Mouse (Mus musculus) intestine, embryonic 14.5 days (tissue): ENCODE results near the gene Tulp4. TPM values are rescaled to one million over a fixed set of nuclear protein-coding genes. Genes with fewer than 3 reads are reported as not detected.
"Not testable (repeated sequence)": the region's sequence is repeated elsewhere in the genome, so short reads cannot be mapped to it uniquely, and the experiment has no call there.

Source experiments
- ATAC-seq: fragments of 200-750 bp; cut with Nextera tagmentation; replicated peaks from 2 replicates; pipeline ENCODE4 v1.8.0; 2017; ENCODE audit warnings: low read depth, moderate number of reproducible peaks, moderate TSS enrichment, moderate library complexity; ENCODE audit not compliant: low FRiP score, low TSS enrichment
- DNase-seq: peaks from one replicate; pipeline ENCODE4 v3.0.0-alpha.2; 2018; ENCODE audit warnings: low spot score
- H3K27ac ChIP-seq: fragments of 300-500 bp; sonication (generic); 2 replicates; pipeline ENCODE4 v1.5.1; 2014; ENCODE audit warnings: low read depth, mild to moderate bottlenecking, control low read depth
- H3K27me3 ChIP-seq: fragments of 300-500 bp; sonication (generic); replicated peaks from 2 replicates; pipeline ENCODE4 v1.6.1; 2014; ENCODE audit warnings: low read length, control low read depth; ENCODE audit not compliant: control insufficient read depth, insufficient read depth
- H3K36me3 ChIP-seq: fragments of 300-500 bp; sonication (generic); 2 replicates; pipeline ENCODE4 v1.6.1; 2014; ENCODE audit warnings: low read length, control low read depth; ENCODE audit not compliant: control insufficient read depth, insufficient read depth
- H3K4me1 ChIP-seq: fragments of 300-500 bp; sonication (generic); replicated peaks from 2 replicates; pipeline ENCODE4 v1.6.1; 2014; ENCODE audit warnings: low read length, control low read depth, mixed read lengths; ENCODE audit not compliant: control insufficient read depth, insufficient read depth
- H3K4me2 ChIP-seq: fragments of 300-500 bp; sonication (generic); 2 replicates; pipeline ENCODE4 v1.6.1; 2014; ENCODE audit warnings: low read length
- H3K4me3 ChIP-seq: fragments of 300-500 bp; sonication (generic); 2 replicates; pipeline ENCODE4 v1.5.1; 2014; ENCODE audit warnings: low read depth, low read length, control low read depth, mixed read lengths
- H3K9ac ChIP-seq: fragments of 300-500 bp; sonication (generic); 2 replicates; pipeline ENCODE4 v1.6.1; 2014; ENCODE audit warnings: mild to moderate bottlenecking, low read length
- H3K9me3 ChIP-seq: fragments of 300-500 bp; sonication (generic); 2 replicates; pipeline ENCODE4 v1.6.1; 2016; ENCODE audit warnings: low read length, control low read depth; ENCODE audit not compliant: control insufficient read depth
- WGBS: fragments of 180-500 bp; shearing (Covaris S2); extraction: QIAGEN DNeasy Blood & Tissue Kit; methylation state at CpG from one replicate; pipeline ENCODE4 v1.1.7; 2014; 5-methylcytosine and 5-hydroxymethylcytosine counted together
- polyA plus RNA-seq: library from polyadenylated mRNA; unstranded; fragments of >200 nt; fragmentation: Nextera tagmentation; extraction: Ambion mirVana; gene quantifications from 2 replicates; pipeline ENCODE4 v1.2.1, GENCODE M21; 2014

The Tulp4 gene
- polyA plus RNA-seq, 1 experiment from 2014 or later, result 83.6 TPM

GRCm38 (mm10) chr17:6256400-6257069, 150.3 kb downstream of the Tulp4 start, which contains the start of gene Tmem181a:
Gene Tmem181a (plus strand): TSS chr17:6256860.
- peak; percentile 55; the same call in 1 of the 2 replicates for ATAC-seq
- H3K4me2 ChIP-seq, result peak within 1 kb of the TSS; percentile 20; the same call in 1 of the 2 replicates
- WGBS, result 2% methylated on average over 8 of the region's 51 CpGs
- H3K27me3 ChIP-seq, H3K36me3 ChIP-seq, H3K9me3 ChIP-seq, H3K27ac ChIP-seq, H3K4me3 ChIP-seq, H3K9ac ChIP-seq, DNase-seq, H3K4me1 ChIP-seq: not testable (repeated sequence)

GRCm38 (mm10) chr17:6257070-6257456, 150.8 kb downstream of the Tulp4 start:
- not testable (repeated sequence) for H3K36me3 ChIP-seq, H3K27me3 ChIP-seq, DNase-seq, H3K27ac ChIP-seq, H3K4me3 ChIP-seq, H3K9ac ChIP-seq, H3K9me3 ChIP-seq, H3K4me1 ChIP-seq, ATAC-seq
- H3K4me2 ChIP-seq, result peak overlapping the region; percentile 20; the same call in 1 of the 2 replicates
- 4% methylated on average over 7 of the region's 20 CpGs for WGBS

- Histone ChIP-seq H3K4me3 (peak overlapping the region; percentile 41), H3K4me2 (peak overlapping the region; percentile 53), H3K9ac (peak overlapping the region; percentile 52)
- not testable (repeated sequence) for H3K27ac ChIP-seq, H3K27me3 ChIP-seq, H3K4me1 ChIP-seq, H3K9me3 ChIP-seq, H3K36me3 ChIP-seq
- ATAC-seq, result peak; percentile 84
- under 1% methylated on average over 55 of the region's 84 CpGs for WGBS
- DNase-seq, result peak; percentile 73
Observed at GRCm38 (mm10) chr17:6269876-6270831, 163.9 kb downstream of the Tulp4 start.

- Histone ChIP-seq H3K4me2 (peak overlapping the region; percentile 53), H3K4me3 (peak overlapping the region; percentile 41), H3K9ac (peak overlapping the region; percentile 52)
- H3K4me1 ChIP-seq, H3K36me3 ChIP-seq, H3K27me3 ChIP-seq, H3K27ac ChIP-seq, H3K9me3 ChIP-seq: not testable (repeated sequence)
- 0% methylated on average over 25 of the region's 25 CpGs for WGBS
- DNase-seq (peak; percentile 62), ATAC-seq (peak; percentile 24; the same call in 1 of the 2 replicates)
Observed at GRCm38 (mm10) chr17:6270840-6271239, 164.6 kb downstream of the Tulp4 start.

GRCm38 (mm10) chr17:6271970-6272369, 165.7 kb downstream of the Tulp4 start:
- 89% methylated on average over 6 of the region's 6 CpGs for WGBS
- not testable (repeated sequence) for H3K9me3 ChIP-seq, H3K4me3 ChIP-seq, H3K36me3 ChIP-seq, H3K27me3 ChIP-seq, H3K4me2 ChIP-seq, DNase-seq, ATAC-seq, H3K4me1 ChIP-seq, H3K27ac ChIP-seq, H3K9ac ChIP-seq

- H3K4me1 ChIP-seq, H3K9me3 ChIP-seq, H3K27ac ChIP-seq, H3K4me2 ChIP-seq, H3K4me3 ChIP-seq, DNase-seq, H3K36me3 ChIP-seq, H3K9ac ChIP-seq, H3K27me3 ChIP-seq, ATAC-seq: not testable (repeated sequence)
- 89% methylated on average over 4 of the region's 6 CpGs for WGBS
Observed at GRCm38 (mm10) chr17:6274693-6275092, 168.5 kb downstream of the Tulp4 start.

GRCm38 (mm10) chr17:6279205-6279604, 173.0 kb downstream of the Tulp4 start:
- H3K27me3 ChIP-seq, H3K4me1 ChIP-seq, H3K9ac ChIP-seq, H3K4me2 ChIP-seq, H3K36me3 ChIP-seq, H3K9me3 ChIP-seq, H3K27ac ChIP-seq, H3K4me3 ChIP-seq: not testable (repeated sequence)
- 52% methylated on average over 8 of the region's 8 CpGs for WGBS
- ATAC-seq, result peak; percentile 65; the same call in 1 of the 2 replicates
- peak; percentile 50 for DNase-seq

GRCm38 (mm10) chr17:6279772-6280171, 173.5 kb downstream of the Tulp4 start:
- not testable (repeated sequence) for H3K27me3 ChIP-seq, H3K36me3 ChIP-seq, H3K27ac ChIP-seq, H3K4me3 ChIP-seq, DNase-seq, H3K9ac ChIP-seq, H3K4me2 ChIP-seq, H3K9me3 ChIP-seq, H3K4me1 ChIP-seq
- 91% methylated on average over 8 of the region's 10 CpGs for WGBS
- ATAC-seq, result 0 out of 2 replicates have a peak, but pooled peaks have one; percentile 44
